Mouse (Mus musculus) intestine, embryonic 16.5 days (tissue): ENCODE data around the gene Fez2. TPM values are rescaled to one million over a fixed set of nuclear protein-coding genes. Genes with fewer than 3 reads are reported as not detected.
A peak's percentile ranks its signal among the peaks of the same experiment; 100 is the strongest.

Experiments
- ATAC-seq: fragments of 200-750 bp; cut with Nextera tagmentation; 2 replicates; pipeline ENCODE4 v1.8.0; 2017; ENCODE audit warnings: moderate TSS enrichment, moderate library complexity
- H3K27ac ChIP-seq: fragments of 300-500 bp; sonication (generic); 2 replicates; pipeline ENCODE4 v1.5.1; 2014; ENCODE audit warnings: mild to moderate bottlenecking, low read length
- H3K27me3 ChIP-seq: fragments of 300-500 bp; sonication (generic); replicated peaks from 2 replicates; pipeline ENCODE4 v1.6.1; 2014; ENCODE audit warnings: low read length, control low read depth, mixed read lengths; ENCODE audit not compliant: control insufficient read depth, insufficient read depth
- H3K36me3 ChIP-seq: fragments of 300-500 bp; sonication (generic); 2 replicates; pipeline ENCODE4 v1.6.1; 2014; ENCODE audit warnings: low read length, control low read depth; ENCODE audit not compliant: control insufficient read depth, insufficient read depth
- H3K4me1 ChIP-seq: fragments of 300-500 bp; sonication (generic); 2 replicates; pipeline ENCODE4 v1.6.1; 2014; ENCODE audit warnings: low read length, control low read depth, mixed read lengths; ENCODE audit not compliant: control insufficient read depth, insufficient read depth
- H3K4me2 ChIP-seq: fragments of 300-500 bp; sonication (generic); 2 replicates; pipeline ENCODE4 v1.6.1; 2014; ENCODE audit warnings: low read depth, low read length, control low read depth
- H3K4me3 ChIP-seq: fragments of 300-500 bp; sonication (generic); 2 replicates; pipeline ENCODE4 v1.5.1; 2014; ENCODE audit warnings: mild to moderate bottlenecking, low read length
- H3K9ac ChIP-seq: fragments of 300-500 bp; sonication (generic); 2 replicates; pipeline ENCODE4 v1.6.1; 2014; ENCODE audit warnings: low read depth, low read length
- H3K9me3 ChIP-seq: fragments of 300-500 bp; sonication (generic); 2 replicates; pipeline ENCODE4 v1.6.1; 2016; ENCODE audit warnings: low read length, control low read depth; ENCODE audit not compliant: control insufficient read depth
- WGBS: fragments of 180-500 bp; shearing (Covaris S2); extraction: QIAGEN DNeasy Blood & Tissue Kit; methylation state at CpG from one replicate; pipeline ENCODE4 v1.1.7; 2014; 5-methylcytosine and 5-hydroxymethylcytosine counted together
- polyA plus RNA-seq: library from polyadenylated mRNA; unstranded; fragments of >200 nt; fragmentation: Nextera tagmentation; extraction: Ambion mirVana; gene quantifications from 2 replicates; pipeline ENCODE4 v1.2.1, GENCODE M21; 2015

Gene Fez2
- polyA plus RNA-seq, 1 experiment from 2014 or later, result 38.5 TPM

DNA sequence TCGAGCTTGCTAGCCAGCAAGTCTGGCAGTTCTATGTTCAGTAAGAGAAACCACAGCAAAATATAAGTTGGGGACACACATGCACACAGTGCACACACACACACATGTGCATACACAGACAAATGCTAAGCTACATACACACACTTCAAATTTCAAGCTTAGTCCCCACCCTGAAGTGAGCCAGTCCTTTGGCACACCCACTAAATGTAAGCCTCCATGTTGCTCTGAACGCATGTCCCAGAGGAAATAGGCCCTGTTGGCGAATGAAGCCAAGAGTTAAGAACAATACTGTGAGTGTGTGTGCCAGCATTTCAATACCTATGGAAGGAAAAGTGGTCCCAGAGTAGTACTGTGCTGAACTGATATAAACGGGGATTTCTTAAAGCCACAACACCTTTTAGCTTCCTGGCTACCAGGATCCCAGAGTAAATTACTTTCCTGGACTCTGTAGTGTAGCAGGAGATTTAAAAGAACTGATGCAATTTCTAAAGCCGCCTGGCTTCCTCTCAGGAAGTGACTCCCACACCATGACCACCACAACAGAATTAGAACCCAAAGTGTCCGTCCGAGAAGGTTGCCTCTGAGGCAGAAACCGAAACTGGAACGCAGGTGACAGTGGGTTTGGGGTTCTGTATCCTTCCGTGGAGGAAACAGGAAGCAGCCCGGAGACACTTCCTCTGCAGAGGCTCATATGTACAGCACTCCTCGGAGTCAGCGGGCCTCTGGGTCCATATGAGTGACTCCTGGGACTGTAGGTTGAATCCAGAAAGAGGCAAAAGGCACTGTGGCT lies 55.8 kb downstream of the Fez2 start:
- Histone ChIP-seq H3K4me3 (no peak overlapping the region), H3K27me3 (no peaks in the 10 kb centered on the region), H3K9ac (no peak overlapping the region), H3K4me2 (no peak overlapping the region), H3K9me3 (no peaks in the 10 kb centered on the region), H3K36me3 (no peaks in the 10 kb centered on the region), H3K27ac (peak overlapping the region; percentile 24; the same call in 1 of the 2 replicates), H3K4me1 (no peaks in the 10 kb centered on the region)
- ATAC-seq, result peak; percentile 26; the same call in 1 of the 2 replicates
- WGBS, result 81% methylated on average over 13 of the region's 13 CpGs

DNA sequence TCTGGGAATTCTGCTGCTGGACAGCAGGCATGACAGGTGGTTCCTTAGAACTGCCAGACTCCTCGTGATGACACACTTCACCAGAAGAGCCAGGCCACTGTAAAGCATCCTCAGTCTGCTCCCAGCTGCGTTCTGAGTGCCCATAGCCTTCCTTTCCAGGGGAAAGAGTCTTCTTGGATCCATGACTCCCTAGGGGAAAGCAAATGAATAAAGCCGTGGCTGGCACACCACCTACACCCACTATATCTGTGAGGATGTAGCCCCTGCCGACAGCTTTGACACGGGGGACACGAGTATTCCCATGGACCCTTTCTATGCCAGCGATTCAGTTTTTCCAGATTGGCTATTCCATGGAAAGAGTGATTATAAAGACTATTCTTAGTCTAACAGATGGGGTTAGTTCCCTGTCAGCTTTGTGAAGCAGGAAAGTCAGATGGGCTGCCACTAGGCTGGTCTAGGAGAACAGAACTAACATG lies 59.7 kb downstream of the Fez2 start:
- ATAC-seq, result no peak
- no peaks in the 10 kb centered on the region for H3K27me3 ChIP-seq
- H3K9ac ChIP-seq, result no peak overlapping the region
- 71% methylated on average over 7 of the region's 7 CpGs for WGBS
- H3K36me3 ChIP-seq, result peaks cover 3% of the 10 kb centered on the region; the same call in 1 of the 2 replicates
- H3K9me3 ChIP-seq, result no peaks in the 10 kb centered on the region
- H3K27ac ChIP-seq, result no peak overlapping the region
- H3K4me2 ChIP-seq, result no peak overlapping the region
- no peak overlapping the region for H3K4me3 ChIP-seq
- H3K4me1 ChIP-seq, result no peaks in the 10 kb centered on the region

DNA sequence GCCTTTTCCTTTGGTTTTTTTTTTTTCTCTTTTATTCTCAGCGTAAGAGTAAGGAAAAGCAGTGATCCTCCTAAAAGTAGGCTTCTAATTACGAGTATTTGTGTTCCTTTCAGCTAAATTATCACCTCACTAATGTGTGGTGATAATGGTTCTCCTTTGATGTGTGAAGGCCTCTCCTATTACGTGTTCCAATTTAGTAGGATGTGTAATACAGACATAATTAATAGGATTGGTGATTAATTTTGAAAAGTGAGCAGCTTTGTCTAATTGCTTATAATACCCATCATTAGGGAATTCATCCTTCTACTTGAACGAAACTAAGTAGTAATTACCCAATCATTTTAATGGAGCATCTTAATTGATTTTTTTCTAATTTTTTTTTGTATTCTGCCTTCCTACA lies 60.2 kb downstream of the Fez2 start:
- no peak overlapping the region for H3K27ac ChIP-seq
- no peak overlapping the region for H3K4me3 ChIP-seq
- H3K36me3 ChIP-seq, result peaks cover 3% of the 10 kb centered on the region; the same call in 1 of the 2 replicates
- no peaks in the 10 kb centered on the region for H3K27me3 ChIP-seq
- no peaks in the 10 kb centered on the region for H3K9me3 ChIP-seq
- H3K4me2 ChIP-seq, result no peak overlapping the region
- 81% methylated on average over 4 of the region's 4 CpGs for WGBS
- H3K4me1 ChIP-seq, result no peaks in the 10 kb centered on the region
- no peak overlapping the region for H3K9ac ChIP-seq
- no peak for ATAC-seq

DNA sequence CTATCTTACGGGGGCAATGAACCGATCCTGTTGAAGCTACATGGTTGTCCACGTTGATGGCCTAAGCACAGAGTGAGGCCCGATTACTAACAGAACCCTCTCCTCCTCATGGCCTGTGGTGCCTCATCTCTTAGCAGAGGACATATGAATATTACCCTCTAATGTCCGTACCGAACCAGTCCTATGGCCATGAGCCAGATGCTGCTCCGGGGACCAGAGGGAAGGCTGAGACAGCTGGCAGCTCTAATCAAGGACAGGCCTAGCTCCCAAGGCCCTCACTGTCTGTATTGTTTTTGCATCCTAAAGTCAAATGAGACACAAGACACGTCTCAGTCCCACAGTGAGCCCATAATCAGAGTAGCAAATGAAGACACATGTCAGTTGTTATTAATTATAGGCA lies 62.3 kb downstream of the Fez2 start:
- no peaks in the 10 kb centered on the region for H3K27me3 ChIP-seq
- H3K27ac ChIP-seq, result no peak overlapping the region
- H3K9ac ChIP-seq, result no peak overlapping the region
- peaks cover 3% of the 10 kb centered on the region; the same call in 1 of the 2 replicates for H3K36me3 ChIP-seq
- H3K4me3 ChIP-seq, result no peak overlapping the region
- no peak for ATAC-seq
- no peak overlapping the region for H3K4me2 ChIP-seq
- no peaks in the 10 kb centered on the region for H3K9me3 ChIP-seq
- H3K4me1 ChIP-seq, result no peaks in the 10 kb centered on the region
- WGBS, result 83% methylated on average over 8 of the region's 8 CpGs

DNA sequence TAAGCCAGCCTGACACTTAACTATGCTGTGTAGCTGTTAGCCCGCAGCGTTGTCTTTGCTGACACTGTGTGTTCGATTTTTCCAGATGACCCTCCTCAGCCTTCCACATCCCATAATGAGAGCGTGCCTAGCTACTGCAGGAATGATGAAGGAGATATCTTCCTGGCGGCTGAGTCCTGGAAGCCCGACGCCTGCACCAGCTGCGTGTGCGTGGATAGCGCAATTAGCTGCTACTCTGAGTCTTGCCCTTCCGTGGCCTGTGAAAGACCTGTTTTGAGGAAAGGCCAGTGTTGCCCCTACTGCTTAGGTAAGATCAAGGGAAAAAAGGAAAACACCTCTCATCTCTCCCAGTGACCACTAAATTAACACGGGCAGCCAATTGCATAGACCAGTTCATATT lies 63.1 kb downstream of the Fez2 start:
- no peaks in the 10 kb centered on the region for H3K4me1 ChIP-seq
- no peak for ATAC-seq
- 70% methylated on average over 12 of the region's 12 CpGs for WGBS
- H3K4me3 ChIP-seq, result no peak overlapping the region
- peaks cover 3% of the 10 kb centered on the region; the same call in 1 of the 2 replicates for H3K36me3 ChIP-seq
- H3K27me3 ChIP-seq, result no peaks in the 10 kb centered on the region
- H3K27ac ChIP-seq, result no peak overlapping the region
- no peaks in the 10 kb centered on the region for H3K9me3 ChIP-seq
- H3K4me2 ChIP-seq, result no peak overlapping the region
- no peak overlapping the region for H3K9ac ChIP-seq

DNA sequence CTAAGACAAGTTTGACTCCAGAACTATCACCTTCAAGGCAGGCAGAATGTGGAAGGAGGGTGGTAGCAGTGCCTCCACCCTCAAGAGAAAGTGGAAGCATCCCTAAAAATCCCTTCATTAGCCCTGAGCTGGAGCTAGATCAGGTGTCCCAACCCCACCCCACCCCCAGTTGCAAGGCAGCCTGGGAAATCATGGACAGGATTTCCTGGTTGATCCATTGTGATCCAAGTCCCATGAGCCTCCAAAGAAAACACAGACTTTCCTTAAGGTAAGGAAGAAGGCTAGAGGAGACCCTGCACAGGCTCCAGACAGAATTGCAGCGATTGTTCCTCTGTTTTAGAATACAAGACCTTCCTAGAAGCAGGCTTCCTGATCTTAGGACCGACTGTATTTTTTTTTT lies 63.5 kb downstream of the Fez2 start:
- no peak overlapping the region for H3K27ac ChIP-seq
- no peak overlapping the region for H3K4me3 ChIP-seq
- no peak overlapping the region for H3K9ac ChIP-seq
- ATAC-seq, result no peak
- H3K4me1 ChIP-seq, result no peaks in the 10 kb centered on the region
- WGBS, result 92% methylated on average over 2 of the region's 2 CpGs
- H3K36me3 ChIP-seq, result peaks cover 3% of the 10 kb centered on the region; the same call in 1 of the 2 replicates
- no peaks in the 10 kb centered on the region for H3K27me3 ChIP-seq
- H3K9me3 ChIP-seq, result no peaks in the 10 kb centered on the region
- H3K4me2 ChIP-seq, result no peak overlapping the region

DNA sequence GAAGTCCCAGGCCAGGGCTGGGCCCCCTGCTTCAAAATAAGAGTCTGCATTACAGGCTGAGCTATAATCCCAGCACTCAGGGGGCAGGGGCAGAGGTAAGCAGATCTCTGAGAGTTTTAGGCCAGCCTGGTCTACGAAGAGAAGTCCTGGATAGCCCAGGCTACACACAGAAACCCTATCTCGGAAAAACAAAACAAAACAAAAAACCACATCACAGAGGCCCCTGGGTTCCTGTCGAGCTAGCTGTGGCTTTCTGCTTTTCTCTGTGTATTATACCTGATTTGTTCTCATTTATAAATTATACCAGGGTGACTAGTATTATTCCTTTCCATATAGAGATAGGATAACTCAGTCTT lies 65.5 kb downstream of the Fez2 start:
- H3K27ac ChIP-seq, result no peak overlapping the region
- peaks cover 3% of the 10 kb centered on the region; the same call in 1 of the 2 replicates for H3K36me3 ChIP-seq
- H3K27me3 ChIP-seq, result no peaks in the 10 kb centered on the region
- ATAC-seq, result no peak
- H3K4me2 ChIP-seq, result no peak overlapping the region
- no peaks in the 10 kb centered on the region for H3K9me3 ChIP-seq
- no peaks in the 10 kb centered on the region for H3K4me1 ChIP-seq
- 91% methylated on average over 3 of the region's 3 CpGs for WGBS
- no peak overlapping the region for H3K4me3 ChIP-seq
- no peak overlapping the region for H3K9ac ChIP-seq

DNA sequence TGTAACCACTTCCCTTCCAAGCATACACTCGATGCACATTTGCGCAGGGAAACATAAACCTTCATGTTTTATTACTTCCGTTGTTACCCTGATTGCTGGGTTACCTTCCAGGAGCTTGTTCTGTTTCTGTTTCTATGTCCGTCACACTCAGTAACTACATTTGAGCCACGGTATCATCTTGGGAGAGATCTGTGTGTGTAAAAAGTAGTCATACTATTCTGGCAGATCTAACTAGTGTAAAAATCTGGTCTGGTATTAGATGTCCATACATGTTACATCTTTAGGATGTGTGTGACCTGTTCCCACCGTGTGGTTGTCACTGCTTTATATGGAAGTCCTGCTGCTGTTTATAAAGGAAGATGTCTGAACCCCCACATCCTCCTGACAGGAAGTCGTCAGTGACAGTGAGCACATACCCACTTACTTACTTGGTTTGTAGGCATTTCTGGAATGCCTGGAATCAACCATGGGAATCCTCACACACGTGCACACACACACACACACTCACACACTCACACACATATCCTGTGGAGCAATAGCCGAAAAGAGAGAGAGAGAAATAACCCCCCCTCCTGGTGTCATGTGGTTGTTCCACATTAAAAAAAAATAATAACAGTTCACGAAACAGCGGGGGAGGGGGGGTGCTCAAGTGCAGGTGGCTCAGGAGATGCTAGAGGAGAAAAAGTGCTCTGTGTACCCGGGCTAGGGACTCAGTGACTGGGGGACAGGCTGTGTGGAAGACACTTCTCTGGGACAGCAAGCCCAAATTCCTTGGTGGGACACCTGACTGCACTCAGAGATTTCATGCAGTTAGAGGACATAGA lies 66.1 kb downstream of the Fez2 start:
- no peak for ATAC-seq
- Histone ChIP-seq H3K4me2 (no peak overlapping the region), H3K36me3 (peaks cover 6% of the 10 kb centered on the region; the same call in 1 of the 2 replicates), H3K9ac (no peak overlapping the region), H3K9me3 (no peaks in the 10 kb centered on the region), H3K4me1 (no peaks in the 10 kb centered on the region), H3K27ac (no peak overlapping the region), H3K4me3 (no peak overlapping the region), H3K27me3 (no peaks in the 10 kb centered on the region)
- 55% methylated on average over 12 of the region's 12 CpGs for WGBS

DNA sequence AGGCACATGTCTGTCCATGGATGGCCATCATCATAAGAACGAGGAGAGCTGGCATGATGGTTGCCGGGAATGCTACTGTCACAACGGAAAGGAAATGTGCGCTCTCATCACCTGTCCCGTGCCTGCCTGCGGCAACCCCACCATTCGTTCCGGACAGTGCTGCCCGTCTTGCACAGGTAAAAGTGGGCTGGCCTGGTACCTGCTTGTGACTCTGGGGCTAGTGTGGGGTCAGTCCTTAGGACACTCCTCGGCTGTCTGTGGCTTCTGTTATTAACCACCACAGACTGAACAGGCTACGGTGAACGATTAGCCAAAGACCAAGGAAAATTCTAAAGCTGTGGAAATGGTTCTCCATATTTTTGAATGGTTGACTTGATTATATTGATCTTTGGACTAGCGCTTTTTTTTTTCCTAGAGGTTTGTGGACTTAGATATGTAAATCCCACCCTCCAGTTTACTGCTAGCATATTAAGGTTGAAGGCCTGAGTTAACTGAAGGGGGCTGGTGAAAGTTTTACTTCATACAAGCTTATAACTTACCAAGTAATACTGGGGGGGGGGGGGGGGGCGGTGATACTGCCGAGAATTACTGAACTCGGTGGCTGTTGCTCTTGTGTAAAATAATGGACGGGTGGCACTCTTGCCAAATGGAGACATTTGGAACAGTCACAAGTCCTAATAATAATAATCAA lies 70.7 kb downstream of the Fez2 start:
- no peak overlapping the region for H3K4me2 ChIP-seq
- H3K9ac ChIP-seq, result no peak overlapping the region
- 93% methylated on average over 17 of the region's 17 CpGs for WGBS
- H3K27me3 ChIP-seq, result no peaks in the 10 kb centered on the region
- no peaks in the 10 kb centered on the region for H3K4me1 ChIP-seq
- peaks cover 4% of the 10 kb centered on the region; the same call in 1 of the 2 replicates for H3K36me3 ChIP-seq
- no peak overlapping the region for H3K27ac ChIP-seq
- no peak overlapping the region for H3K4me3 ChIP-seq
- H3K9me3 ChIP-seq, result no peaks in the 10 kb centered on the region
- no peak for ATAC-seq
